Mouse (Mus musculus): ENCODE data around the gene Zfp809.

DNA sequence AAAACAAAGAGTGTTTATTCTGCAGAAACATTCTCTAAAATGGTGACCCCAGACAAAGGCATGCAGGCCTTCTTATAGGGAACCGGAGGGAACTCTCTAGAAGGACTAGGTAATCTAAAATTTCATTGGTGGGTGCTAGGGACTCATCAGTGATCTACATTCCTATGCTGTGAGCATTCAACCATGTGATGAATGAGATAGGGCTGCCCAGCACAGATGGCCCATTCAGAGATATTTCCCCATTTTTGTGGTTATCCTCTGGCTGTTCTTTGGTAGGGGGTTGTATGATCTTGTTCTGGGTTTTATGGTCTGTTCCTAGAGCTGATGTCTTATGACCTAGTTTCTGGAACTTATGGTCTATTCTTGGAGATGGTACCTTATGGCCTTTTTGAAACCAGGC is 43.4 kb downstream of the Zfp809 start:
- TF ChIP-seq MAFK (IDR thresholded peaks at IDR 0.05; ENCODE audit: insufficient read depth, low read depth, low read length) (no peak), HCFC1 (IDR thresholded peaks at IDR 0.05; ENCODE audit: borderline replicate concordance, insufficient read depth, low read length) (no peak), ZNF384 (IDR thresholded peaks at IDR 0.05; ENCODE audit: low read depth, low read length) (no peak), ZC3H11A (IDR thresholded peaks at IDR 0.05; ENCODE audit: borderline replicate concordance, low read depth, low read length) (no peak)
